Mouse (Mus musculus): ENCODE measurements around the gene Aspdh. TPM values are rescaled to one million over a fixed set of nuclear protein-coding genes. Genes with fewer than 3 reads are reported as not detected.

The Aspdh gene
- polyA plus RNA-seq, 1 experiment from 2014 or later = not detected

- no peaks in the 10 kb centered on the region for H3K9me3 ChIP-seq (ENCODE audit: low read length)
- ATAC-seq = peak; percentile 38
These were observed 31.8 kb upstream of the Aspdh start for GRCm38 (mm10) chr7:44433371-44433770.

GRCm38 (mm10) chr7:44434089-44434488 is 31.1 kb upstream of the Aspdh start:
- Histone ChIP-seq H3K4me1 (ENCODE audit: insufficient read depth, low read depth, low read length) (no peaks in the 10 kb centered on the region), H3K4me3 (ENCODE audit: low read depth, low read length) (no peak overlapping the region), H3K27me3 (replicated peaks; ENCODE audit: insufficient read depth, low read length) (peaks cover 13% of the 10 kb centered on the region), H3K4me2 (replicated peaks; ENCODE audit: low read depth, low read length) (no peak overlapping the region), H3K9ac (replicated peaks; ENCODE audit: low read depth) (no peak overlapping the region), H3K27ac (ENCODE audit: low read length) (no peak overlapping the region), H3K36me3 (ENCODE audit: insufficient read depth, low read length) (no peaks in the 10 kb centered on the region), H3K9me3 (ENCODE audit: low read length) (no peaks in the 10 kb centered on the region)
- WGBS = 67% methylated on average over 9 of the region's 9 CpGs
- no peak for DNase-seq (ENCODE audit: low spot score)
- ATAC-seq = no peak
- TF ChIP-seq CTCF (IDR thresholded peaks at IDR 0.05) (no peak), EP300 (IDR thresholded peaks at IDR 0.05) (no peak)

More at GRCm38 (mm10) chr7:44433371-44433770, 31.8 kb upstream of the Aspdh start:
- DNase-seq (ENCODE audit: low spot score) = peak; percentile 18
- no peaks in the 10 kb centered on the region for H3K4me1 ChIP-seq (ENCODE audit: insufficient read depth, low read depth, low read length)
- no peak overlapping the region for H3K9ac ChIP-seq (replicated peaks; ENCODE audit: low read depth)
- no peak overlapping the region for H3K27ac ChIP-seq (ENCODE audit: low read length)
- WGBS = 9% methylated on average over 7 of the region's 7 CpGs
- H3K27me3 ChIP-seq (replicated peaks; ENCODE audit: insufficient read depth, low read length) = peaks cover 15% of the 10 kb centered on the region
- TF ChIP-seq EP300 (IDR thresholded peaks at IDR 0.05) (no peak), CTCF (IDR thresholded peaks at IDR 0.05) (no peak)
- no peak overlapping the region for H3K4me3 ChIP-seq (ENCODE audit: low read depth, low read length)
- H3K4me2 ChIP-seq (replicated peaks; ENCODE audit: low read depth, low read length) = no peak overlapping the region
- no peaks in the 10 kb centered on the region for H3K36me3 ChIP-seq (ENCODE audit: insufficient read depth, low read length)

- Histone ChIP-seq H3K36me3 (ENCODE audit: insufficient read depth, low read length) (no peaks in the 10 kb centered on the region), H3K9me3 (ENCODE audit: low read length) (no peaks in the 10 kb centered on the region), H3K27ac (ENCODE audit: low read length) (no peak overlapping the region), H3K4me3 (ENCODE audit: low read depth, low read length) (no peak overlapping the region), H3K27me3 (replicated peaks; ENCODE audit: insufficient read depth, low read length) (peaks cover 12% of the 10 kb centered on the region), H3K9ac (replicated peaks; ENCODE audit: low read depth) (no peak overlapping the region), H3K4me2 (replicated peaks; ENCODE audit: low read depth, low read length) (no peak overlapping the region), H3K4me1 (ENCODE audit: insufficient read depth, low read depth, low read length) (no peaks in the 10 kb centered on the region)
- ATAC-seq (no peak), DNase-seq (ENCODE audit: low spot score) (no peak)
- TF ChIP-seq CTCF (IDR thresholded peaks at IDR 0.05) (no peak), EP300 (IDR thresholded peaks at IDR 0.05) (no peak)
- WGBS = 65% methylated on average over 5 of the region's 5 CpGs
These were observed 29.4 kb upstream of the Aspdh start for GRCm38 (mm10) chr7:44435796-44436195.

GRCm38 (mm10) chr7:44436267-44436666 is 28.9 kb upstream of the Aspdh start:
- Histone ChIP-seq H3K4me2 (replicated peaks; ENCODE audit: low read depth, low read length) (no peak overlapping the region), H3K27me3 (replicated peaks; ENCODE audit: insufficient read depth, low read length) (peaks cover 17% of the 10 kb centered on the region), H3K4me1 (ENCODE audit: insufficient read depth, low read depth, low read length) (no peaks in the 10 kb centered on the region), H3K4me3 (ENCODE audit: low read depth, low read length) (no peak overlapping the region), H3K27ac (ENCODE audit: low read length) (no peak overlapping the region), H3K36me3 (ENCODE audit: insufficient read depth, low read length) (no peaks in the 10 kb centered on the region), H3K9me3 (ENCODE audit: low read length) (no peaks in the 10 kb centered on the region), H3K9ac (replicated peaks; ENCODE audit: low read depth) (no peak overlapping the region)
- DNase-seq (ENCODE audit: low spot score) (no peak), ATAC-seq (no peak)
- WGBS = 10% methylated on average over 1 of the region's 1 CpGs
- no peak for TF ChIP-seq EP300 (IDR thresholded peaks at IDR 0.05)
- peak; percentile 34; the same call in 1 of the 2 replicates for TF ChIP-seq CTCF (IDR thresholded peaks at IDR 0.05)

- no peak overlapping the region for H3K4me2 ChIP-seq (replicated peaks; ENCODE audit: low read depth, low read length)
- H3K36me3 ChIP-seq (ENCODE audit: insufficient read depth, low read length) = no peaks in the 10 kb centered on the region
- DNase-seq (ENCODE audit: low spot score) = no peak
- H3K27ac ChIP-seq (ENCODE audit: low read length) = no peak overlapping the region
- no peaks in the 10 kb centered on the region for H3K4me1 ChIP-seq (ENCODE audit: insufficient read depth, low read depth, low read length)
- 64% methylated on average over 1 of the region's 1 CpGs for WGBS
- H3K4me3 ChIP-seq (ENCODE audit: low read depth, low read length) = no peak overlapping the region
- H3K27me3 ChIP-seq (replicated peaks; ENCODE audit: insufficient read depth, low read length) = peaks cover 23% of the 10 kb centered on the region
- no peak for ATAC-seq
- H3K9ac ChIP-seq (replicated peaks; ENCODE audit: low read depth) = no peak overlapping the region
- no peak for TF ChIP-seq EP300 (IDR thresholded peaks at IDR 0.05)
- TF ChIP-seq CTCF (IDR thresholded peaks at IDR 0.05) = no peak
- no peaks in the 10 kb centered on the region for H3K9me3 ChIP-seq (ENCODE audit: low read length)
These were observed 28.0 kb upstream of the Aspdh start for GRCm38 (mm10) chr7:44437188-44437587.

GRCm38 (mm10) chr7:44437933-44438332 is 27.3 kb upstream of the Aspdh start:
- H3K9me3 ChIP-seq (ENCODE audit: low read length) = no peaks in the 10 kb centered on the region
- peaks cover 27% of the 10 kb centered on the region for H3K27me3 ChIP-seq (replicated peaks; ENCODE audit: insufficient read depth, low read length)
- no peak overlapping the region for H3K9ac ChIP-seq (replicated peaks; ENCODE audit: low read depth)
- H3K4me3 ChIP-seq (ENCODE audit: low read depth, low read length) = no peak overlapping the region
- no peak overlapping the region for H3K27ac ChIP-seq (ENCODE audit: low read length)
- no peak for DNase-seq (ENCODE audit: low spot score)
- ATAC-seq = no peak
- no peaks in the 10 kb centered on the region for H3K36me3 ChIP-seq (ENCODE audit: insufficient read depth, low read length)
- TF ChIP-seq EP300 (IDR thresholded peaks at IDR 0.05) = no peak
- TF ChIP-seq CTCF (IDR thresholded peaks at IDR 0.05) = no peak
- H3K4me2 ChIP-seq (replicated peaks; ENCODE audit: low read depth, low read length) = no peak overlapping the region
- WGBS = 57% methylated on average over 8 of the region's 8 CpGs
- H3K4me1 ChIP-seq (ENCODE audit: insufficient read depth, low read depth, low read length) = no peaks in the 10 kb centered on the region

- Histone ChIP-seq H3K4me2 (replicated peaks; ENCODE audit: low read depth, low read length) (no peak overlapping the region), H3K27me3 (replicated peaks; ENCODE audit: insufficient read depth, low read length) (peaks cover 41% of the 10 kb centered on the region), H3K36me3 (ENCODE audit: insufficient read depth, low read length) (no peaks in the 10 kb centered on the region), H3K9ac (replicated peaks; ENCODE audit: low read depth) (no peak overlapping the region), H3K27ac (ENCODE audit: low read length) (no peak overlapping the region), H3K4me3 (ENCODE audit: low read depth, low read length) (no peak overlapping the region), H3K4me1 (ENCODE audit: insufficient read depth, low read depth, low read length) (no peaks in the 10 kb centered on the region), H3K9me3 (ENCODE audit: low read length) (no peaks in the 10 kb centered on the region)
- TF ChIP-seq EP300 (IDR thresholded peaks at IDR 0.05) = no peak
- TF ChIP-seq CTCF (IDR thresholded peaks at IDR 0.05) = no peak
- DNase-seq (ENCODE audit: low spot score) = no peak
- ATAC-seq = no peak
- 66% methylated on average over 2 of the region's 2 CpGs for WGBS
These were observed 25.5 kb upstream of the Aspdh start for GRCm38 (mm10) chr7:44439696-44440095.
